Mouse (Mus musculus) megakaryocyte-erythroid progenitor cell, adult 5-6 weeks (primary cell): ENCODE measurements around the gene Paqr5. TPM values are rescaled to one million over a fixed set of nuclear protein-coding genes. Genes with fewer than 3 reads are reported as not detected.

Source experiments
- ATAC-seq: replicated peaks from 2 replicates; pipeline ENCODE4 v1.8.0; 2016; ENCODE audit warnings: mild to moderate bottlenecking, inconsistent platforms; ENCODE audit not compliant: severe bottlenecking, poor library complexity, low FRiP score, low TSS enrichment
- total RNA-seq, 2 experiments: library from RNA; stranded (forward) in 1 of 2; stranded (reverse) in 1 of 2; fragments of 200-1000, 215-1000 nt in 1 of 2; fragments of >200 nt in 1 of 2; fragmentation: Nextera tagmentation in 1 of 2; gene quantifications; 2 replicates each; pipeline ENCODE4 v1.2.3; 2014 to 2017

The Paqr5 gene
- total RNA-seq (2014; fragmentation: Nextera tagmentation) (1.5 TPM in 1 of 2 replicates, not detected in the other), total RNA-seq (2017) (0.65 TPM in 1 of 2 replicates, not detected in the other)

GRCm38 (mm10) chr9:62026600-62026999 is at the start of gene Paqr5:
Gene Paqr5 (minus strand): TSS chr9:62026856.
- ATAC-seq: peak; percentile 93

DNA sequence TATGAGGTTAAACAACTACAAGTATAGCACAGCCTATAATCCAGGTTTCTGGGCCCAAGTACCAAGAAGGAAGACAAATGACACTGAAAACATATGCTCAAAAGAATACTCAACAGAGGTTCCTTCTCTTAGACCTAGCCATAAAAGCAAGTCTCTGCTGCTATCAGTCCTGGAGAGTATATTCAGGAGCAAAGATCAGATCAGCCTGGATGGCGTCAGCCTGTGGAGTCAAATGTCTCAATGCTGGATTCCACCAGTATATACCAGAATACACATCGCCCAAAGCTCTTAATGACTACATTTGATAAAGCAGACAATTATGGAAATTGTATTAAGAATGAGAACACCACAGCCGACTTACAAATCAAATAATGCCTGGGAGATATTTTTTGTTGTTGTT is 35.6 kb upstream of the Paqr5 start:
- no peak for ATAC-seq

DNA sequence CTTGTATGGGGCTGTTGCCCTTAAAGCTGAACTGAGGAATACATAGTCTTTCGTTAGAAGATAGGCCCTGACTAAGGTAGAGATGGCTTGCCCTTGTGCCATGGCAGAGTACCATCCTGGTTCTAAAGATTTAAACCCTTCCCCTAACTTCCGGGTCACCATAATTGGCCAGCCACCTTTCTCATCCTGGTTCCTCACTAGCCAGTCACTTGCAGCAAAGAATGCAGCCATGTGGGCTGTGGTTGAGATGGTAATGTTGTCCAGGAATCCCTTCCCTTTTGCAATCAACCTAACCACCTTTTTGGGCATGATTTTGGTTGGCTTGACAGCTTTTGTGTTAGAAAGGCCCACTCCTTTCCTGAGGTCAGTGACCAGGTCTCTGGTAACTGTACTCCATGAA is 33.8 kb upstream of the Paqr5 start:
- ATAC-seq: no peak

- no peak for ATAC-seq
These were observed 33.3 kb upstream of the Paqr5 start for GRCm38 (mm10) chr9:62059941-62060340.

DNA sequence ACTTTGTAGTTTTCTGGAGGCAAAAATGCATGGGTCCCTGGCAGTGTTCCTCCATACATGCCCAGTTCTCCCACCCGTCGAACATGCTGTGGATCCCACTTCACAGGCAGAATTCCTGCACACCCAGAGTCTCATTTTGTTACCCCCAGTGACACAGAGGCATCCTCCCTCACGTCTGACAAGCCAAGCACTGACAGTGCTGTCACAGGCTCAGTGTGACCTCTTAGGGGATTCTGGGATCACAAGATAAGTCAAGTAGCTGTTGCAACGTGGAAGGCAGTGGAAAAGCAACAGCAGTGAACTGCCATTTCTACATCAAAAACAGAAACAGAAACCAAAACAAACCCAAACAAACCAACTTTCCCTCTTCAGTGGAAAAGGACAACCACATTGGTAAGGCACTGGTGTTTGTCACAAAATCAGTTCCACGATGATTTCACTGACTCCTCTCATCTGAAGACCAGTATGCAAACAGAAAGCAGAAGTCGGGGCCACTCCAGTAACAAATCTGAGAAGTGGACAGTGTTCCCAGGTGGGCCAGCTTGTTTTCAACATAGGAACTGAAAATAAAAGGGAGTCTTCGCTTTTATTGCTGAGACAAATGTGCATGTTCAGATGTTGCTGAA is 31.3 kb upstream of the Paqr5 start:
- no peak for ATAC-seq

DNA sequence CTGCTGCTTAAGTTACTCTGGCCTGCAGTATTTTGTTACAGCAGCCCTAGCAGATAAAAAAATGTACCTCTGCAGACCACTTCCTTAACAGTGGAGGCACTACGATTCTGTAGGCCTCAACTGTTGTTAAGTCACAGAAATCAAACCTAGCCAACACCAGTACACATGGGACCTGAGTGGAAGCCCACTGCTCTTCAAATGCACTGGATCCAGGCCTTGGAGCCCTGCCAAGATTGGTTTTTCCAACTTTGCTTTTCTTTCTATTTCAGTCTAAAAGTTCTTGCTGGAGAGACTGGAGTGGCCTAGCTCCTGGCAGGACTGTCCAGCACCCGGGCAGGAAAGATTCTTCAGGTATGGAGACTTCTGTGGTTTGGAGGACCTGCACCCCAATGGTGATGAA is 29.6 kb upstream of the Paqr5 start:
- no peak for ATAC-seq

DNA sequence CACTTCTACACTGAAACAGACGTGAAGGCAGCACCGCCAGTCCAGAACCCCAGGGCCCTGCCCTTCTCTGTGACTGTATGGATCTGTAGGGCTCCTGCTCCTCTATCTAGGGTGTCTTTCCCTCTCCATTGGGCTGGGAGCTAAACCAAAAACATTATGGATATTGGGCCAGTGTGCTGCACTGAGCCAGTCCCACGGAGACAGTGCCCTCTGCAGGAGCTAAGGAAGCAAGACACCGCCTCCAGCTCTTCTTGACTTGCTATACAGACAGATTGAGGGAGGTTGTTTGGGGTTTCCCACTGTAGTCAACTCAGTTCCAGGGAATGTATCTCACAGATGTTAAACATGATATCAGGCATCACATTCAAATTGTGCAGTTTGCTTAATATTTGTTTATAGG is 24.1 kb upstream of the Paqr5 start:
- ATAC-seq: peak; percentile 68; the same call in 1 of the 2 replicates

GRCm38 (mm10) chr9:62049166-62049565 is 22.5 kb upstream of the Paqr5 start:
- no peak for ATAC-seq

DNA sequence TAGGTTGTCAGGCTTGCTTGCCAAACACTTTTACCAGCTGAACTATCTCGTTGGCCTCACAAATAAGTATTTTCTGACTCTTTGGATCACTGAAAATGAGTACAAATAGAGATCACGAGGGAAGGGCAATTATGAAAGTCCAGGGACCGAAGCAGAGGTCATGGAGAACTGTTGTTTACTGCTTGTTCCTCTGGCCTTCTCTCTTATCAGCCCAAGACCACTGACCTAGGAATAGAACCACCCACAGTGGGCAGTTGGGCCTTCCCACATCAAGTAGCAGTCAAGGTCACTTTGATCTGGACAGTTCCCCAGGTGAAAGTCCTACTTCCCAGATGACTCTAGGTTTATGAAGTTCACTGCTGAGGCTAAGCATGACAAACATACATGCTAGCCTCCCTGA is 15.5 kb upstream of the Paqr5 start:
- no peak for ATAC-seq

GRCm38 (mm10) chr9:62040008-62040608 is 13.5 kb upstream of the Paqr5 start:
- ATAC-seq: peak; percentile 94

DNA sequence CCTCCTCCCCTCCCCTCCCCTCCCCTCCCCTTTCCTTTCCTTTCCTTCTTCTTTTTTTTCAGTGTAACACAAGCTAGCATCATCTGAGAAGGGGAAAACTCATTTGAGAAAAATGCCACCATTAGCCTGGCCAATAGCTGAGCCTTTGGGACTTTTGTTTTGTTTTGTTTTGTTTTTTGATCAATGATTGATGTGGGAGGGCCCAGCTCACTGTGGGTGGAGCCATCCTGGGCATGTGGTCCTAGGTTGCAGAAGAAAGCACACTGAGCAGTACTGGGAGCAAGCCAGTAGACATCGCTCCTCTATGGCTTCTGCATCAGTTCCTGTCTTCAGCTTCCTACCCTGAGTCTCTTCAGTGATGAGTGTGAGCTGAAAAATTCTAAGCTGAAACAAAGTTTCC is 9.2 kb upstream of the Paqr5 start:
- ATAC-seq: no peak

DNA sequence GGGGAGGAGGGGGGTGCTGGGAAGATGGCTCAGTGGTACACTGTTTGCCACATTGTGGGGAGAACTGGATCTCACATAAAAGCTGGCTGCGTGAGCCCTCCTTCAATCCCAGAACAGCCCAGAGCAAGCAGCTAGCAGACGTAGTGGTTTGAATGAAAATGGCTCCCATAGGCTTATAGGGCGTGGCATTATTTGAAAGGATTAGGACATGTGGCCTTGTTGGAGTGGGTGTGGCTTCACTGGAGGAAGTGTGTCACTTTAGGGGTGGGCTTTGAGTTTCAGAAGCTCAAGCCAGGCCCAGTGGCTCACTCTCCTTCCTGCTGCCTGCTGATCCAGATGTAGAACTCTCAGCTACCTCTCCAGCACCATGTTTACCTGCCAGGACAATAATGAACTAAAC is 5.5 kb upstream of the Paqr5 start:
- ATAC-seq: no peak

DNA sequence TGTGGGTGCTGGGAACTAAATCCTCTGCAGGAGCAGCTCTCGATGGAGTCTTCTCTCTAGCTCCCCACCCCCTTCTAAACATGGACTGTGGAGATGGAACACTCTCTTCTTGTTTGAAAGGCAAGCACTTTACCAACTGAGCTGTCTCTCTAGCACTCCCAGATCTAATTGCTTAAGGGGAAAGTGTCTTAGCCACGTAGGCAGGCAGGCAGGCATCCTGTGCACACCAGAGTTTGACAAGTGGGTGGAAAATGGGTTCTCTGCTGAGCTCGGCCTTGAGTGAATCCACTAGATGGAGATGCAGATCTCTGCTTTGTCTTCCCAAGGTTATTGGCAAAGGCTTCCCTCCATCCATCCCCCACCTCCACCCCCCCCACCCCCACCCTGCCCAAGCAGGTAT is 1.4 kb upstream of the Paqr5 start:
- no peak for ATAC-seq

DNA sequence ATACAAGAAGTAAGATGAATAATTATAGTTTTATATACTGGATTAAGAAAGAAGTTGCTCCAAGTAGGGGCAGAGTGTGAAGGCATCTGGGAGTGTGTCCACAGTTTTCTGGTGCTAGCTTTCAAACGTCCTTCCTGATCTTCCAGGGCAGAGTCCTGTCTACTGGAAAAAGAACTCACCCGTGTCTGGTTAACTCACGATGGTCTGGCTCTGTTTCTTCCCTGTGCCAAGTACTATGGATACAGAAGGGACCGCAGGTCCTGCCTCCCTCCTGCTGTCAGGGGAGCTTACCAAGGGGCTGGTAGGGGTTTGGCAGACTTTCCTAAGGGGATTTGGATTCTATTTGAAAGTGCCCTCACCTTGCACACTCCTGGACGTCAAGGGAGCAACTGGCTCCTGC is 1.6 kb downstream of the Paqr5 start:
- ATAC-seq: no peak

- no peak for ATAC-seq
These were observed 2.8 kb downstream of the Paqr5 start for GRCm38 (mm10) chr9:62023879-62024278.

DNA sequence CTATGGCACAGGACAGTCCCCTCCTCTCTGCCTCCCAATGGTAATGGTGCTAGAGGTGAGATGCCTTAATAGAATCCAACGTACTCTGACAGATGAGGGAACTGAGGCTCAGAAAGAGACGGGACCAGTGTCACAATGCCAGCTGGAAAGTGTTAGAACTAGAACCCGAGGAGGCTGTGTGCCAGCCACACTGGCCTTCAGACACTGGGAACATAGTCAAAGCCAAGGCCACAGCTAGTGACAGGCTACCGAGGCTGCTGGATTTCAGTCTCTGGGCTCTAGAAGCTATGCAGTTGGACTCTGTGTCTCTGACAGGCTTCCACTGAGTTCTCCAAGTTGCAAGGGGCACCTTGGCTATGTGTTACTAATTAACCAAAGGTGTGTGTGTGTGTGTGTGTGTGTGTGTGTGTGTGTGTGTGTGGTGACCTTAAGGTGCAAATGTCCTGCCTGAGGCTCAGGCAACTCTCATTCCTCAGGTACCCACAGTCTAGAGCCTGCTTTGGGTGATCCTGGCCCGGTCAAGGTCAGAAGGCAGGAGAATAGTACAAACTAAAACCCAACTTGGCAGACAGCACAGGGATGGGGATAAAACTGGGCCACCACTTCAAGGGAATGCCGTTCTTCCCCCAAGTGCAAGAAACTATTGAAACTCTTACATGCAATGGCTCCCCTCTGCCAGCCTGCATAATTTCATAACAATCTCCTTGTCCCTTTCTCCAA is 3.5 kb downstream of the Paqr5 start:
- ATAC-seq: no peak

GRCm38 (mm10) chr9:62021583-62022120 is 5.0 kb downstream of the Paqr5 start:
- no peak for ATAC-seq

DNA sequence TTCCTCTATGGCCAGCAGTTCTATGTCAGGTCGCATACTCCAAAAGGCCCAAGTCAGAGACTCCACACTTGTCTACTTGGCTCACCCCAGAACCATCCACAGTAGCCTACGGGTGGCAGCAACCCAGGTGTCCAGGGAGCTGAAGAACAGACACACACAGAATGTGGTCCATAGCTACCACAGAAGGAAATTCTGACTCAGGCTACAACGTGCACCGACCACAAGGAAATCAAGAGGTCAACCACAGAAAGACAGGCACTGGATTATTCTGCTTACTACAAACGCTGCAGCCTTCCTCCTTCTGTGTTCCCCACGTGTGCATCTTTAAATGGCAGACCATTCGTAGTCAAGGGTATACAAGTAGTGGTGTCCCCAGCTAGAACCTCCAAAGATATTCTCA is 6.4 kb downstream of the Paqr5 start:
- ATAC-seq: no peak

DNA sequence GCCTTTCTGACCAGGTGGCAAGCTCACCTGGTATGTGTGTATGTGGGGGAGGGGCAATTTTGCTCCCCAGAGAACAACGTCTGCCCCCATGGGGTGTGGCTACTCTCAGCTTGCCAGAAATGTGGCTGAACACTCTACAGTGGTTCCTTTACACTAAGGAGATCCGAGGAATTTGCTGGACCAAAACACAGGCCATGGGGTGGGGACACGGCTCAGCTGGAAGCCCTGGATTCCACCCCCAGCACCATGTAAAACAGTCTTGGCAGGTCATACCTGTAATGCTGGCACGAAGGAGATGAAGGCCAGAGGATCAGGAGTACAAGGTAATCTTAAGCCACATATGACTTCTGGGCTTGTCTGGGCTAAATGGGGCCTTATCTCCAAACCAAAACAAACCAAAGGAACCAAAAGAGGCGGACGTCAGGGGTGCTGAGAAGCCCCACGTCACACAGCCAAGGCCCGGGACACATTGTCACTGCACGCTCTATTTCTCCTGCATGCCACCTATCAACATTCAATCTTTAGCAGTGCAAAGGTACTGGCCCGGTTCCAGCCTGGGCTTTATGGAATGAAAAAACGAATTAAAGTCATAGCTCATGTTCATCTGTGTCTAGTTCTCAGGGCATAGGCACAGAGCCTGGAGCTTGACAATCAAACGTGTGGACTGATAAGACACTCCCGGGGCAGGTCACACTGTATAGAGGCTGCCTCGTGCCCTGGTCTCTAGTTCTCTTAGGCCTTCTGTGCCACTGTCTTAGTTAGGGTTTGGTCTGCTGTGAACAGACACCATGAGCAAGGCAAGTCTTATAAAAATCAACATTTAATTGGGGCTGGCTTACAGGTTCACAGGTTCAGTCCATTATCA is 8.2 kb downstream of the Paqr5 start:
- ATAC-seq: peak; percentile 64

- ATAC-seq: no peak
These were observed 9.3 kb downstream of the Paqr5 start for GRCm38 (mm10) chr9:62017329-62017728.
